Mouse (Mus musculus) cerebellum, adult 11 months (tissue): ENCODE results near the gene Tmem87b.

Experiments used
- DNase-seq: peaks from one replicate; pipeline ENCODE4 v3.0.0; 2022

Gene Tmem87b

DNA sequence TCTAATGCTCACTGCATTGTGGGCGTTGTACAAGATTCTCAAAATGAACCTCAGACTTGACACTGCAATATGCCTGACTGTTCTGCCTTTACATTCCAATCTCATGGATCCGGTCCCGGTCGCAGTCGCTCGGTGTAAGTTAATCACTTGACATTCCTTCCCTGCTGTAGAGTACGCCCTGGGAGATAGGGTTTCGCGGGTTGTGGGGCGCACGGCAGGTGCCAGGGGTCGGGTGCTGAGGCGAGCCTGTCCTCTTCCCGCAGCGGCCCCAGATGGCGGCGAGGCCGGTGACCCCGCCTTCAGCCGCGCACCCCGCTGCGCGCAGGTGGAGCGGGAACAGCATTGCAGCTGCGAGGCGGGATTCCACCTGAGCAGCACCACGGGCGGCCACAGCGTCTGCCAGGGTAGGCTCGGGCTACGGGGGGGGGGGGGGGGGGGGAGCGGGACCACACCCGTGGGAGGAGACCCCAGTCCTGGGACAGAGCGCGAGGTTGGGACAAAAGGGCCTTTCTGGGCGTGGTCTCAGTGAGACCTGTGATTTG lies 74.3 kb downstream of the Tmem87b start:
- DNase-seq = peak; percentile 46

- no peak for DNase-seq
Measured at GRCm38 (mm10) chr2:128902843-128903242, 84.9 kb downstream of the Tmem87b start.

DNA sequence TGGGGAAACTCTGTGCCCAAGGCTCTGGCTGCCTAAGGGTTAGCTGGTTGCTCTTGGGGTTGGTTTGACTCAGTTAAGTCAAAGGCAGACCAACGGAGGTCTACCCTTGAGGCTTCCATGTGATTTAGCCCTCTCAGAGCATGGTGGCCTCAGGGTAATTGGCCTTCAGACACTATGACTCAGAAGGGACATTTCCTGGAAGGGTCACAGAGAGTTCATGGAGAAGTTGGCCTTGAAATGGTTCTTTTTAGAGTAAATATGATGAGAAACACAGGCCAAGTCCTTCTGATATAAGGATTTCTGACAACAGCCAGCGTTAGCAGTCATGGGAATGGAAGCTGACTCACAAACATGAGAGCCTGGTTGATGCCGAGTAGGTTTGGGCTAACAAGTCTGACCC lies 85.7 kb downstream of the Tmem87b start:
- no peak for DNase-seq
